Mouse (Mus musculus): ENCODE measurements around the gene Cxcl9.

DNA sequence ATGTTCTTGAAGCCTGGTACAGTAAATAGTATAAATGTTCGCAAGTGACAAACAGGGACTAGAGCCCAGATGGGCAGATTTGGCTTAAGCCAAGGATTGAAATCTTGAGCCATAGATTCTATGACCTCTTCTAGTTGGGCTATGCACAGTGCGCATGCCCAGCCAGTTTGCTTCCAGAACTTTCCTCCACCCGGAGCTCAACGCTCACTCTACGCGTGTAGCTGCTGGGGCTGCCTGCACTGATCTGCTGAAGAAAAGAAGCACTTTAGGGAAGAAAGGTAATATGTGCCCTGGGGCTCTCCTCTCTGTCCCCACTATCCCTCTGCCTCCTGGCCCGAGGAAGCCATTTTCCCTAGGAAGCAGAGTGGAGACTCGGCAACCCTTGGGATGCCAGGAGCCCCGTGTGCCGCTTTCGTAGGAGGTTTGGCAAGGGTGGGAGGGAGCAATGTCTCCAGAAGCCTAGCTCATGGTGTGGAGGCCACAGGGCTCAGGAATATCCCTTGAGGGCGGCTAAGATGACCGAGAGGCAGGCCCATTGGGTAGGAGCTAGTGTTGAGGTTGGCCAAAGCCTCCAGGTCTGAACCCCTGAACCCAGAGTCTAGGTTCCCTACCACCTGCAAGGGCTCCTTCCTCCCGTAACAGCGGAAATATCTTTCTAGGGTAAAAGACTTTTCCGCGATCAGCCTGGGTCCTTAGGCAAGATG, 3.9 kb upstream of the Cxcl9 start, which contains the start of gene Art3:
- TF ChIP-seq POLR2A (IDR thresholded peaks at IDR 0.05; ENCODE audit: extremely low read depth, insufficient read depth, low read length) (no peak), CTCF (IDR thresholded peaks at IDR 0.05; ENCODE audit: extremely low read depth, insufficient read depth, low read length) (no peak)

Measured in cortical plate, adult 2 months (tissue).